Mouse (Mus musculus): ENCODE measurements around the gene Sowahd.
"Not testable (repeated sequence)": the region's sequence is repeated elsewhere in the genome, so short reads cannot be mapped to it uniquely, and the experiment has no call there.

Gene Sowahd

DNA sequence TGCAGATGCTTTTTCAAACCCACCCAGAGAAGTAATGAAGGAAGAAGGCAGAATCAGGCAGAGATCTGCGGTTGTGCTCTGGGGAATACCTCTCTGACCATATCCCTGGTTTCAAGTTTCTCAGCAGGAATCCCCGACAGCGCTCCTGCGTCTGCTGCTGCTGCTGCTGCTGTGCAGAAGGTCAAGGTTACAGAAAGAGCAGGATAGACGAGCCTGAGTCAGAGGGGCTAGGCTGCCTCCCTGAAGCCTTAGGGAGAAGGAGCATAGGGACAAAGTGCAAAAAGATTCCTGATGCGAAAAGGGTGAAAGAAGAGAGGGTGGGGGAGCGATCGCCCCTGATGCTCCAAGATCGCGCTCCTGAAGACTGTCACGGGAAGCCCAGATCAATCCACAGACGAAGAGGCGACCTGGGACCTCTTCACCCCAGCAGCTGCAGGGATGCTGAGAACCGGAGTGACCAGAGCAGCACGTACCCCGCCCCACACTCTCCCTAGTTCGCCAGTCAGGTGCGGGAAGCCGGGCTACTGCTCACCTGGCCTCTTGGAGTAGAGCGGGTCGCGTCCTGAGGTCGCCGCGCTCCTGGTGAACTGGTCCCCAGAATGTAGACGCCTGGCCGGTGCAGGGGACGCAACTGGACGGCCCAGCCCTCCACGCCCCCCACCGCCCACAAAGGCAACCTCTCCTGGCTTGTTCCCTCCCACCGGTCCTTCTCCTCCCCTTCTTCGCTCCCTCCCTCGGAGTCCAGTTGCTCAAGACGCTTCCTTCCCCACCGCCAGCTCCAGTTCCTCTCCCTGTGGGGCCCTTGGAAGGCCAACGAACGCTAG is at the start of gene Sowahd:
Sowahd (plus strand) TSS at position 780 of the 824 bp plus-strand sequence.
- no peak for DNase-seq

DNA sequence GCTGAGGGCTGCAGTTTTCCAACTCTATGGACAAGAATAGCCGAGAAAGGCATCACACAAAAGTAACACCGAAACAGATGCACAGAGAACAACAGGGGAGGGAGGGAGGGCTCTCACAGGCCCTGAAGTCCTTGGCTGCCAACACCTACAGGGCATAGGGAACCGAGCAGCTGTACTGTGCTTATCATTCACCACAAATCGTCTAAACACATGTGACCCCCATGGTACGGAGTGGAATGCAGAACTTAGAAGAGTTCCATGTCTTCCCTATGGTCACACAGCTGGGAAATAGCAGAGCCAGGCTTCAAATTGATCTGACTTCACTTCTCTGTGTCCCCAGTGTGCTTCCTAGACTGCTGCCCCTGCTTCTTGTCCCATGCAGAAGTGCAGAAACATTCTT is 34.8 kb upstream of the Sowahd start:
- no peak for DNase-seq

DNA sequence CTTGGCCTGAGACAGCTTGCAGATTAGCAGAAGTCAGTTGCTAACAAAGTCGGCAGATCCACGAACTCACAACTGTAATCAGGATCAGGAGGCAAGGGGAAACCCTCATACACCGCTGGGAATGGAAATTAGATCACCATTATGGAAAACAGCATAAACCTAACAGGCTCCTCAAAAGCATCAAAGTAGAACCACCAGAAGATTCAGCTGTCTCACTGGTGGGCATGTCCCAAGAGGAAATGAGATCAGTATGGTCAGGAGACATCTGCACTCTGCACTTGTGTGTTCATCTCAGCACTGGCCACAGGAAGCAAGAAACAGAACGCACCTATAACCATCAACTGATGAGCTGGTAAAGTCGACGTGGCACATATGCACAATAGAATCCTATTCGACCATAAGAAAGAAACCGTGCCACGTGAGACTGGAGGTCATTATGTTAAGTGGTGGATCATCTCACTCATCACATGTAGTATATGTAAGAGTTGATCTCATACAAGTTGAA is 30.4 kb upstream of the Sowahd start:
- no peak for DNase-seq

DNA sequence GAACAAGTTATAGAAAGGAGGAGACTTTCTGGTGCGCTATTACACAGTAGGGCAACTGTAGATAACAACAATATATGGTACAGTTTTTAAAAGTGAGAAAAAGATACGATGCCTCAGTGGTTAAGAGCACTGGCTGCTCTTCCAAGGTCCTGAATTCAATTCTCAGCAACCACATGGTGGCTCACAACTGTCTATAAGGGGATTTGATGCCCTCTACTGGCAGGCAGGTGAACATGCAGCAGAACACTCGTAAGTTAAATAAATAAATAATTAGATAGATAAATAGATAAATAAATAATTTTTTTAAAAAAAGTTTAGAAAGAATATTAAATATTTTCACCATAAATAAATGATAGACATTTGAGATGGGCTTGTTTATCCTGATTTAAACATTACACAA is 29.6 kb upstream of the Sowahd start:
- DNase-seq: no peak

DNA sequence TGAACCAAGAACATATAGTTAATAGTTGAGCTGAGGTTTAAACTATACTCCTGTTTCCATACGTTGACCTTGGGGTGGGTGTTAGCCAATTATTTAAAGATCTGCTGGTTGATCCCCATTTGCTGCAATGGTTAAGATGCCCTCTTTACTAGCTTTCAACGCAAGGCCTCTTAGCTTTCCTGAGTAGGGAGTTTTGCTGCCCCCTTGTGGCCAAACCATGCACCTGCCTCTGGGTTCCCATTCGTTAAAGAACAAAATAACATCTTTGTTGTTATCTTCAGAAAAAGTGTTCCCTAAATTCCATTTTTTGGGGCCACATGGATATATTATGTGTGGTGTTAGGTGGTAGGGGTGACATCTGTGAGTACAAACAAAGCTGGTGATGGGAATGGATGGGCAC is 26.0 kb upstream of the Sowahd start:
- DNase-seq: peak; percentile 22 to 56

DNA sequence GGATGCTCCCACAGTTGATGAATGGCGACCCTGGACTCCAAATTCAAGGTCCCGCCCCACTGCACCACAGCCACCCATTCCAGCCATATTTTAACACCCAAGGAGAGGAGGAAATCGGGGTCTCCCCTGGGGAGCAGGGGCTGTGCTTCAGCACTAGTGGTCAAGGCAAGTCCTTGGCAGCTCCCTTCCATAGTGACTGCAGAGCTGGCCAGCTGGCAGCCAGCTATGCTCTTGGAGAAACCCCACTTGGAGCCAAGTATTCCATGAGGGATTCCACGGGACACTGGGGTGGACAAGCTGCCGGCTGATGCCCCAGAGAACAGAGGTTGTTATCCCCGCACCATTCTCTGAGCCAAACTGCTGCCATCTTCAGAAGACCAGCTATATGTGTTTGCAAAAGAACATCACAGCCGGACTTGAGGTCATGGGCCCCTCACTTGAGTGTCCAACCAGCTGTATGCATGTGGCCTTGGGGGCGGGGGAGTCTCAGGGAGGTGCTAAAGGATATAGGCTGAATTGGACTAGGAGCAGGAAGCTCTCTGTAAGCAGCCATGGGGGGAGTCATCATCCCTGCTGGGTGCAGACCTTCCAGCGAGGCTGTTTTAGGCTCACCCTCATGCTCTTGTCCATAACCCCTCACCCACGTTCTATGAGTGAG is 24.9 kb upstream of the Sowahd start:
- DNase-seq: no peak

DNA sequence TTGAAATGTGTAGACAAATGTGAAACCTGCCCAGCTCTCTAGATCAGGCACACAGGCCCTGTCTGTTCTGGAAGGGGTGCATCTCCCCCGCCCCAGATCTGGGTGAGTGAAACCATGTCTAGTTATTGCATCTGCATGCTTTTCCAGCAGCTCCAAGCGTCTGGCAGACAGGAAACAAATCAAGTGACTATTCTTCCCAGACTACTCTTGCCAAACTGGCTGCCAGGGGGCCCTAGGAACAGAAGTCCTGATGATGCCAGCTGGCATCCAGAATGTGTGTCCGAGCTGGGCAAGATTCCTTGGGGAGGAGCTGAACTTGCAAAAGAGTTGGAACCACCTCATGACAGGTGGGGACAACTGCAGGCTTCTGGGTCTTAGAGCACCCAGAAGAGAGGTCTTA is 20.3 kb upstream of the Sowahd start:
- DNase-seq: no peak

DNA sequence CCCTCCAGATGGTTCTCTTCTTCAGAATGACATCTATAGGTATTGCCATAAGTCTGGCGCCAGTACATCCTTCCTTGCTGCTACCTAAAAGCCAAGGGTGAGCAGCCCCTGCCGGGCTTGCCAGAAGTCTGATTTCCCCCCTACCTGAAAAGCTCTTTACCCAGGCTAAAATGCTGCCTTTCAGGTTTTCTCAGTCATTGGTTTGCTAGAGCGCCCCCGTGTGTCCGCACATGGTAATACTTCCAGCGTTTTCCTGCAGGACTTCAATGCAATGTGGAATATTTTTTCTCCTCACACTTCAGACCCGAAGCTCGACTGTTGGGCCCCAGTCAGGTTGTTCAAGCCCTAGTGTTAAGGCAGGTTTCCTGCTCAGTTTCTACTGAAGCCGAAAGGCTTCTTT is 5.9 kb upstream of the Sowahd start:
- peak; percentile 13 to 50 for DNase-seq

DNA sequence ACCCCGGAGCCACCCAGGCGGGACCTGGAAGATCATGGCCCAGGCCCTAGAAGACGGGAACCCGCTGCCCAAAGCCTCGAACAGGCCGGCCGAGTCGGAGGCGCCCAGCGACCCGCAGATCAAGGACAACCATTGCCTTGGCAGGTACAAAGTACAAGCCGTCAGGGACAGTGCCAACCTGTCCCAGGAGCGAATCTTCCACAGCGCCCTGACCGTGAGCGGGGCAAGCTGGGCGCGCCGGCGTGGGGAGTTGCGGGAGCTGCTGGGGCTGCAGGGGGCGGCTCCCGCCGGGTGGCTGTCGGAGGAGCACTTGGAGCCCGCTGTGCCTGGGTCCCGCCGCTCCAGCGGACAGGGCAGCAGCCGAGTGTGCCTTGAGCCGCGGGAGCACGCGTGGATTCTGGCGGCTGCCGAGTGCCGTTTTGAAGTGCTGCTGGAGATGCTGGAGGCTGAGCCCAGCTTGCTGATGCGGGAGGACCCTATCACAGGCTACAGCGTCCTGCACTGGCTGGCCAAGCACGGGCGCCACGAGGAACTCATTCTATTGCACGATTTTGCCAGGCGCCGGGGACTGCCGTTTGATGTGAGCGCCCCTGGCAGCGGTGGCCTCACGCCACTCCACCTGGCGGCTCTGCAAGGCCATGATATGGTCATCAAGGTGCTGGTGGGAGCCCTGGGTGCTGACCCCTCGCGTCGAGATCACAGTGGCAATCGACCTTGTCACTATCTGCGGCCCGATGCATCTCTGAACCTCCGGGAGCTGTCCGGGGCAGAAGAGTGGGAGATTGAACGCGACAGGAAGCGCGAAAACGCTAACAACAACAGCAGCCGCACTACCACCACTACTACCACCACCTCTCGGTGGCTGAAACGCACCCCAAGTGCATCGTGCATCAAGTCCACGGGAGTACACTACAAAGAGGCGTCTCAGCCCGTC is 512 bp downstream of the Sowahd start:
- DNase-seq: no peak

DNA sequence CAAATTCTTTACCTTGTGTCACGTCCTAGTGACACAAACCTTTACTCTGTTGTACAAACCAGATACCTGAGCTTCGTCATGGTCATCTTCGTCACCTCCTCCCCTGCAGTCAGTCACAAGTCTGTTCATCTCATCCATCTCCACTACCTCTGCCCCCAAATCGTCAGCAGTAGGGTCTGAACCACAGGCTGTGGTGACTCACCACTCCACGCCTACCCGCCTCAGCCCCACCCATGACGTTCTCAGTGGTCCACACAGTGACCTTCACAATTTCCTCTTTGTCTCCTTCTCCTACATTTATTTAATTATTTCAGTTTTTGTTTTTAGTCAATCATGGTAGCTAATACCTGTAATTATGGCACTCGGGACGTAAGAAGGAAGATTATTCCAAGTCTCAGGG is 15.3 kb downstream of the Sowahd start:
- no peak for DNase-seq

DNA sequence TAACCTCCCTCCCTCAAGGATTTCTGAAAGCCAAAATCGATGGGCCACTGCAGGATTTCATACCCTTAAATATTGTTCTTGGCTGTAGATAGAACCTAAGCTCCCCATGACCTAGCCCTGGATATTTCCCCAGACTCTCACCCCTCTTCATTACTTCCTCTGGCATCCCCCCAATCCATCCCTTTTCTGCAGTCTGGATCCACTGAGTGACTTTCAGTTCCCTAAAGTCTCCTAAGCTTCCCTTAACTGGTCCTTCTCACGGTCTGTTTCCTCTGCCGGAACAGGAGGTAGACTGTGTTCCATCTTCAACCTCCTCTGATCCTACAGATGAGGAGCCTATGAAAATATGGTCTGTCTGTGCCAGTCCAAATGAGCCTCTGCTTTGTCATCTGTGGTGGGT is 18.7 kb downstream of the Sowahd start:
- DNase-seq: no peak

DNA sequence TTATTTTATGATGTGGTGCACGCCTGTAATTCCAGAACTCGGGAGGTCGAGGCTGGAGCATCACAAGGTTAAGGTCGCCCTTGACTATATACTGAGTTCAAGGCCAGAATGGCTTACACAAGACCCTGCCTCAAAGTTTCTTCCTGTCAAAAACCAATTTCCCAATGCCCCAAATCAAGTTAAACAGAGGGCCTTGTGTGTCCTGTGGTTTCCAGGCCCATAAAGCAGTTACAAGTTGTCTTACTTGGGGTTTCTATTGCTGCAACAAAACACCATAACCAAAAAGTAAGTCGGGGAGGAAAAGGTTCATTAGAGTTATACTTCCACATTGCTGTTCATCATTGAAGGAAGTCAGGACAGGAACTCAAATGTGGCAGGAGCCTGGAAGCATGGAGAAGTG is 20.1 kb downstream of the Sowahd start:
- no peak for DNase-seq

DNA sequence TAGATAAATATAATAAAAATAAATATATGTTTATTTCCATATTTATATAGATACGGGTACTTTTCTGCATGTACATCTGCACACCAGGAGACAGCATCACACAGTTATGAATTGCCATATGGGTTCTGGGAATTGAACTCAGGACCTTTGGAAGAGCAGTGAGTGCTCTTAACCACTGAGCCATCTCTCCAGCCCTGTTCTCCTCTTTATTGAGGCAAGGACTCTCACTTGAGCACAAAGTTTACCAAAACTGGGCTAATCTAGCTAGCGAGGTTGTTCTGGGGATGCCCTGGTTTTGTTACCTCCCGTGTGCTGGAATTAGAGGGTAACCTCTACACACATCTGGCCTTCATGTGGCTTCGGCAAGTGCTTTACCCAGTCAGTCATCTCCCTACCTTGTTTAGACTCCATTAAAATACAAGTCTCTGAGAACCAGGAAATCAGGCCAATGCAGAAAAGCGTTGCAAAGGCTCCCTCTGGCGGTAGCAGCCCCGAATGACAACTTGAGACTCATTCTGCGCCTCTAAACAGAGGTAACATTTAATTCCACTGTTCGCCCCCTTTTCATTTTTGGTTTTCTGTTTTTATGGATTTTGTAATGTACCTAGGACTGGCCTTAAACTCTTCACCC is 25.7 kb downstream of the Sowahd start:
- peak; percentile 19 to 54 for DNase-seq

DNA sequence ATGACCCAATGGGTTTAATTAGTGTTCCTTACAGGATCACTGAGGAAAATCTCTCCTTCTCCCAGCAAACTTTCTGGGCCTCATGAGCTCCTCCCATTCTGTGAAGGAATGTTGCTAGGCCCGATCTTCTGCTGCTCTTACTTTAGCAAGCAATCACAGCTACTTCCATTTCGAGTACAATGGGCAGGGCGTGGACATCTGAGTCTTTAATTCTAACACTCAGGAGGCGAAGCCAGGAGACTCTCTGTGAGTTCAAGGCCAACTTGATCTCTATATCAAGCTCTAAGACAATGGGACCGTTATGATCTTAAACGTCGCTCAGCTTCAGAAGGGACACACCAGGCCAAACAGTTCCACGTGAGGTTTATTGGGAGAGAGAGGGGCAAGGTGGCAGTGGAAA is 28.0 kb downstream of the Sowahd start:
- DNase-seq: no peak

DNA sequence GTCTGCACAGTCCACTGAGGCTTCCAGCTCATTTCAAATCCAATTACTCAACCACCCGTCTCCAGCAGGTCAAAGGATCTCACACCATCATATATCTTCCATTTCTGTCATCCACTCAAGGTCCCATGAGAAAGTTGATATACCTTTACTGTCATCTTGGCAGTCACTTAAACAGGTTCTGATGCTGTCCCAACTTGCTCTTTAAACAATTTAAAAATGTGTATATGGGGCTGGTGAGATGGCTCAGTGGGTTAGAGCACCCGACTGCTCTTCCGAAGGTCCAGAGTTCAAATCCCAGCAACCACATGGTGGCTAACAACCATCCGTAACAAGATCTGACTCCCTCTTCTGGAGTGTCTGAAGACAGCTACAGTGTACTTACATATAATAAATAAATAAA is 31.7 kb downstream of the Sowahd start:
- DNase-seq: not testable (repeated sequence)

DNA sequence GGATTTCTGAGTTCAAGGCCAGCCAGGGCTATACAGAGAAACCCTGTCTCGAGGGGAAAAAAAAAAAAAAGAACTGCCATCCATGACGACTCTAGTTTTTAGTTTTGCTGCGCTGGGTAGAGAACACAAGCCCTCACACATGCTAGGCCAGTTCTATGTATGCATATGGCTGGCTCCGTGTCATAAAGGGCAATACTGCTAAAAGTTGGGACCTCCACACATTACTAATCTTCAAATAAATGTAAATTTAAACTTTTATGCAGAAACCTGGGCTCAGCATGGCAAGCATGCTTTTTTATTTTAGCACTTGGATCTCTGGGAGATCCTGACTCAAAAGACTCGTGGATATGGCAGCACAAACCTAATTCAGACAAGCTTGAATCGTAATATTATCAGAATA is 32.5 kb downstream of the Sowahd start:
- DNase-seq: no peak

DNA sequence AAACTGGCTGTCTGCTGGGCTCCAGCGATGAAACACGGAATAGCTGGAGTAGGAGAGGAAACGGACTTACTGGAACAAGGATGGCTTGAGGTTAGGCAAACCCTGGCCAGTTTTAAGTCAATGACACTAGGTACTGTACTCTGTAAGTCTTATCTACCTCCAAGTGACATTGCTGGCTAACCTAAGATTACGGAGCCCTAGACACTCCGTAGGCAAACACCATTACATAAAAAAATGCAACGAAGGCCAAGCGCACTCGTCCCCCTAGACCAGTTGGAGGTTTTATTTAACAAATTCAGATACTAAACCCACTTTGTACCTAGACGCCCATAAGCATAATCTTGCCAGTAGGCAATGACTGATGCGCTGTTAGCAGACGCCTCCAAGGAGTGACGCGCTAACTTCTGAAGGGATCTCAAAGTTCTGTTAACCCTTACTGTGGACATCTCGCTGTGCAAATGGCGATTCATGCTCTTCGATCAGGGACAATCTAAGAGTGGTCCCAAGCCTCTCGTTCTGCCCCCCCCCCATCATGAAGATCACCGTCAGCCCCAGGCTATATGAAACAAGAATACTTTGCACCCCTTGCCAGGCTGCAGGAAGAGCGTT is 35.8 kb downstream of the Sowahd start:
- no peak for DNase-seq

DNA sequence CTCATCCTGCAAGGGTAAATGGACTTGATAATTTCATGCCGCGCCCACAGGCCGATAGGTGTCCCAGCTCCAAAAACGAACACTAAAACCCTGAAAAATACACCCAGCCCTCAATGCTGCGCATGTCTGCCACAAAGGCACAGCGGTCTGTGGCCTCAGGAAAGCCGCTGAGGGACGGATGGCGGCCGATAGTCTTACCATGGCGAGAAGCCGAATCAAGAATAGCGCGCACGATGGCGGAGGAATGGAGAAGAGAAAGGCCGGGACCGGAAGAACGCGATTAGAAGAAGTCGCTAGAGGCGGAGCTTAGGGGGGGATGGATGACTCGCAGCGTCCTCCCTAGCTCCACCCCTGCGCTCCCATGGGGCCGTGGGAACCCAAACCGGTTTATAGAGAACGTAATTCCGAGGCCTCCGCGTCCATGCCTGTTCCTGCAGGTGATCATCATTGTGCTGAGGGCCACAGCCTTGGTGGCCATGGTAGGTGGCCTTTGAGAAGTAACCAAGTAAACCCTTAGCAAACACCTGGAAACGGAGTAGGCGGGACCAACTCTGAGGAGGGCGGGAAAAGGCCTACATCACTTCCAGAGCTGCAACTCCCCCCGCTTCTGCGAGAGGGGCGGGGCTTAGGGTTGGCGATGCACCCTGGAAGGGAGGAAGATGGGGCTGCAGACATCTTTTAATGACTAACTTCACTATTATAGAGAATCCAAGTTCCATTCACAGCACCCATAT is 36.4 kb downstream of the Sowahd start, which contains the start of gene Rpl39:
Rpl39 (minus strand) TSS at position 476 of the 734 bp plus-strand sequence.
- DNase-seq: peak; percentile 81 to 83

DNA sequence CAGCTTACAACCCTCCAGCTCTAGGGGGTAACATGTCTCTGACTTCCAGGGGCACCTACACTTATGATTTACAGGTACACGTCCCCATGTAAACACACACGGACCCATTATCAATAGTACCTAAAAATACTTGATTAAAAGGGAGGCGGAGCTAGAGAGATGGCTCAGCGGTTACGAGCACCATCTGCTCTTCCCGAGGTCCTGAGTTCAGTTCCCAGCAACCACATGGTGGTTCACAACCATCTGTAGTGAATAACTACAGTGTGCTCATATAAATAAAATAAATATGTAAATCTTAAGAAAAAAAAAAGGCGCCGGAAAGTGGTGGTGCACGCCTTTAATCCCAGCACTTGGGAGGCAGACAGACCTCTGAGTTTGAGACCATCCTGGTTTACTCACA is 37.0 kb downstream of the Sowahd start:
- peak in 1 of 2 experiments; percentile 8 for DNase-seq

DNA sequence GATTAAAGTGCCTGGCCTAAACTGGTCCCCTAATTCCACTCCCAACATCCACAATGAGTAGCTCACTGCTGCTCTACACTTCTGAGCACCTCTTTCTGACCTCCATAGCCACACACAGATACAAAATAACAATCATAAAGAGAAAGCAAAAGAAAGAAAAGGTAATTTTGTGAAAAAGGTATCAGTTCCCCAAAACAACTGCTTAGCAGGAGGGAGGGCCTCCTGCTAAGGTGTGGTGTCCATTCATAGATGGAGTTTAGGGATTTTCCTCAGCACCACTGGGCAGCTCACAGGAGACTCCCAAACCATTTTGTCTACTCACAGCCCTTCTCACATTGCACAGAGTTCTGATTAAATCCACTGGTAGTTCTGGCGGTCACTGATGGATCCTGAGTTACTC is 40.1 kb downstream of the Sowahd start:
- no peak for DNase-seq

DNA sequence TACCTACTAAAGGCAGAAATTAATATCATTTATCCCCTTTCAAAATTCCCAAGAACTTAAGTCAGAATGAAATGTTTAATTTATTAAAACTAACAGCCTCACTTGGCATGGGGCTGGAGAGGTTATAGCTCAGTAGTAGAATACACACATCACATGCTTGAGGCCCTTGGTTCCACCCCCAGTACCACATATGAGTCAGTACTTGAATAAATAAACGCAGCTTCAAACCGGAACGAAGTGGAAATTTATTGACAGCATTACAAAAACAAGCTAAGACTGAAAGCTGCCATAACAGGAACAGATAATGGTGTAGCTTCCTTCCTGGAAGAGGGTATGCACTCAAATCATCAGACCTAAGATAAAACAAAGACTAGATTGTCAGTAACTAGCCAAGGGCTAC is 42.8 kb downstream of the Sowahd start:
- no peak for DNase-seq
